Mouse (Mus musculus): ENCODE measurements around the gene Adar. TPM values are rescaled to one million over a fixed set of nuclear protein-coding genes. Genes with fewer than 3 reads are reported as not detected.

The Adar gene
- polyA plus RNA-seq, 3 experiments from 2014 or later, result 48.4 to 57.6 (median 56.6) TPM

GRCm38 (mm10) chr3:89732091-89732490, 17.3 kb downstream of the Adar start:
- no peak for ATAC-seq

DNA sequence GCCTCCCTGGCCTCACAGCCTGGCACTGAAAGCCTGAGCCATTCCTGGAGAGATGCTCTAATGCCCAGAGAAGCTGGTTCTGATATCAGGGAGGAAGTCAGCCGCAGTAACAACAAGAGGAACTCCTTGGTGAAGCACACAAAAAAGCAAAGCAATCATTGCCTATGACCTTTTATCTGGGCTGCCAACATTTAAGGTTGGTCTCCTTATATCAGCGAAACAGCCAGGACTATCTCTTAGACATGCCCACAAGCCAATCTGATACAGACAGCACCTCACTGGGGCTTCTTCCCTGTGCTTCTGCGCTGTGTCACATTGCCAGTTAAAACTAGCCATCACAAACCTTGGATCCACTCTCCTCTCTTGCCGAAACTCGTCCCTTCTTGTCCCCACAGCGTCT, 23.7 kb downstream of the Adar start:
- ATAC-seq, result no peak

DNA sequence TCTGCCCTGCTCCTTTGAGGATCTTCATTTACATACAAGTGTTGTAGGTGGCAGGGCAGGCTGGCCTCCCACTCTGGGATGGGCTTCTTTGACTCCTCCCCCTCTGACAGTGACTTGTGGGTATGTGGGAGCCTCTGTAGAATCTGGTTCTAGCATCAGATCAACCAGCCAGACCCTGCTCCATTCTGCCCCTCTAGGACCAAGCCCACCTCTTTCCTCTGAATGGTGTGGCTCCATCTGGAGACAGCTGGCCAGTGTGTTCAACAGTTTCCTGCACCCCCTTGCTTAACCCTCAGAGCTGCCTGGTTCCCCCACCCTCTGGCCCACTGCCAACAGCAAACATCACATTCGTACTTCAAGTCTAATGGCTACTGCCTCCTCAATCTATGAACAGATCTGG, 37.5 kb downstream of the Adar start:
- no peak for ATAC-seq

- no peak for ATAC-seq
These were observed 40.5 kb downstream of the Adar start for GRCm38 (mm10) chr3:89755283-89755682.

DNA sequence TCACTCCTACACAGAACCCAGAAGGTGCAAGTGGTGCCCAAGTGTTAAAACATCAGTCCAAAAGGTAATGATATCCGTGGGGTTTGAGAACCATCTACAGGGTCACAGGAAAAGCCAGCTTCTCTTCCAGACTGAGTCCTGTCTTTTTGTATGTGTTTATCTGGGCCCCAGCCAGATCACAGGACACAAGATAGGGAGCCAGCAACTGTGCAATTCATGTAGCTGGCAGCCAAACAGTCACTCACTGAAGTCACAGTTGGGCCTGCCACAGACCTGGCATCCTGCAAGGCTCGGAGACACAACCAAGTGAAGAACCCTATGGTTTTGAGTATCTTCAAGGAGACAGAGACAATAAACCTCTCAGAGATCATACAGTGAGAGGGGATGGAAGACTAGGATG, 43.0 kb downstream of the Adar start:
- no peak for ATAC-seq

DNA sequence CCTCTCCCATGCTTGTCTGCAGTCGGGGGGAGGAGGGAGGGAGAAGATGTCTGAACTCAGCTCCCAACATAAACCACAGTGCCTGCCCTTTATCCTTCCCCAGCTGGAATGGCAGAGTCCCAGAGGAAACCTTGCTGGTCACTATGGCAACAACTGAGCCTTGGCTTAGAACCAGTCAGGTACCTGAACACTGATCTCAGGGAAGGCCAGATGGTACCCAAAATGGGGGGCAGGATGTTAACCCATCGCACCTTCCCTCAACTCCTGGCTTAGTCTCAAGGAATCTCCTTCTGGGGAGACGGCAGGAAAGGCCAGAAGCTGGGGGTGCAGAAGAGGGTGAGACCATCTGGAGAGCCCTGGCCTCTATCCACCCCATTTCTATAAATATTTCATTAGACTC, 45.0 kb downstream of the Adar start:
- no peak for ATAC-seq

DNA sequence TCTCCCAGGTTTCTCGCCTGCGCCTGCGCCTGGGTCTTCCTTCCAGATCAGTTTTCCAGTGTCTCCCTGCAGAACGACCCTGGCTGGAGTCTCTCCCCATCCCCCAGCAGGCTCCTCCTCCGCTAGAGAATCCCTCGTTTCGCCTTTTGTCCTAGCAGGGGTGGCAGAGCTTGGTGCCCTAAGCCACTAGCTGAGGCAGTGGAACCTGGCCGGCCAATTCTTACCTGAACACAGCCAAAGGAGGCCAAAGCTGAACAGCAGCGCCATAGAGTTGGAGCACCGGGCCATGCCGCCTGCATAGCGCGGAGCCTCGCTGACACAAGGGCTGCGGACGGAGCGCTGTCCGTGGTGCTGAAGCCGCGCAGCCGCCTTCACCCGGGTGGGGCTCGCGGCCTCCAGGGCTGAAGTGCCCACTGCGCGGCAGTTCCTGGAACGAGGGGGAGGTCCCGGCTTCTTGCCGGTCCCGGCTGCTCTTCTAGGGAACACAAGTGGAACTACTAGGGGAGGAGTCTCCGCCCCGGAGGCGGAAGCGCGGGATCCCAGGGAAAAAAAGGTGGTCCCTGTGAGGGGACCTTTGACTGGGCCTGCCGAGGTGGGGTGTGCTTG, 49.4 kb downstream of the Adar start, which contains the start of gene Chrnb2:
TSS of gene Chrnb2 (minus strand) at position 514 of the 606 bp plus-strand sequence.
- peak; percentile 60 for ATAC-seq

DNA sequence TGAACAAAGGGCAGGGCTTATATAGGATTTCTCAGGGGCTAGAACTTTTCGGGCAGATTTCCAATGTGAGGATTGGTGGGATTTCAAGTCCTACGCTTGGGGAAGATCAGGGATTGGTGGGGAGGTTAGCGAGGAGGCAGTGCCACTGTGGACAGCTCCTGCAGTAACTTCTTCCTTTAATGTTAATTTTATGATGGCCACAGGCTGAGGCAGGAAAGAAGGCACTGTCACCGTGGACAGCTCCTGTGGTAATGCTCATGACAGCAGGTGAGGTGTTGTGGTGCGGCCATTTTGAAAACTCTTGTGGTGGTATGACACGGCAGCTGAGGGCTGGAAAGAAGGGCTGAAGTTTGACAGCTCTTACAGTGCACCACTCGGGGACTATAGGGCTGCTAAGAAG, 54.8 kb downstream of the Adar start:
- no peak for ATAC-seq

GRCm38 (mm10) chr3:89770425-89771002, 55.7 kb downstream of the Adar start:
- ATAC-seq, result no peak

DNA sequence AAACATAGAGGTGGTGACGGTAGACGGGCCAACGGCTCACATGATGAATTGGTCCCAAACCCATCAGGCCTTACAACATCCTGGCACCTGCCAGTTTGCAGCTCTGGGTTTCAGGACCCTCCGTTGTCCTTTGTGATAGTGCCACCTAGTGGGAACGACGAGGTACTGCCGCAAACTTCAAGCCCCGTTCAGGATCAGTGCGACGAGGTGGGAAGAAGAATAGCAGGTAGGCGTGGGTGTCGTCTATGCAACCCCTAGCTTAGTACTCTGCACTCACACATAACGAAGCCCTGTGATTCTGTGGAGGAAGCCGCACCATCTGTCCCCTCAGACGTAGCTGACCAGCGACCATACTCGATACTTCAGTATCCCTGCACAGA, 57.8 kb downstream of the Adar start:
- peak; percentile 66 for ATAC-seq

- ATAC-seq, result peak; percentile 92
These were observed 58.3 kb downstream of the Adar start, which contains the start of gene Ube2q1 for GRCm38 (mm10) chr3:89772968-89773709. TSS of gene Ube2q1 (plus strand) at chr3:89773616.

DNA sequence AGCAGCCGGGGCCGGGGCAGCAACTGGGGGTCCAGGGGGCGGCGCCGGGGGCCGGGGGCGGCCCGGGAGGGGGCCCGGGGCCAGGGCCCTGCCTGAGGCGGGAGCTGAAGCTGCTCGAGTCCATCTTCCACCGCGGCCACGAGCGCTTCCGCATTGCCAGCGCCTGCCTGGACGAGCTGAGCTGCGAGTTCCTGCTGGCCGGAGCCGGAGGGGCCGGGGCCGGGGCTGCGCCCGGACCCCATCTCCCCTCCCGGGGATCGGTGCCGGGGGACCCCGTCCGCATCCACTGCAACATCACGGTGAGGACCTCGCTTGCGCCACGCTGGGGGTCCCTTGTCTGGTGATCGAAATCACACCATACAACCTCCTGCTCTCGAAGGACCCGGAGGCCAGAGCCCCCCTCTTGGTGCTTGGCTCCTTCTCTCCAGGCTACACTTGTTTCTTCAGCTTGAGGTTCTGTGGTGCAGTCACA, 59.0 kb downstream of the Adar start:
- no peak for ATAC-seq

DNA sequence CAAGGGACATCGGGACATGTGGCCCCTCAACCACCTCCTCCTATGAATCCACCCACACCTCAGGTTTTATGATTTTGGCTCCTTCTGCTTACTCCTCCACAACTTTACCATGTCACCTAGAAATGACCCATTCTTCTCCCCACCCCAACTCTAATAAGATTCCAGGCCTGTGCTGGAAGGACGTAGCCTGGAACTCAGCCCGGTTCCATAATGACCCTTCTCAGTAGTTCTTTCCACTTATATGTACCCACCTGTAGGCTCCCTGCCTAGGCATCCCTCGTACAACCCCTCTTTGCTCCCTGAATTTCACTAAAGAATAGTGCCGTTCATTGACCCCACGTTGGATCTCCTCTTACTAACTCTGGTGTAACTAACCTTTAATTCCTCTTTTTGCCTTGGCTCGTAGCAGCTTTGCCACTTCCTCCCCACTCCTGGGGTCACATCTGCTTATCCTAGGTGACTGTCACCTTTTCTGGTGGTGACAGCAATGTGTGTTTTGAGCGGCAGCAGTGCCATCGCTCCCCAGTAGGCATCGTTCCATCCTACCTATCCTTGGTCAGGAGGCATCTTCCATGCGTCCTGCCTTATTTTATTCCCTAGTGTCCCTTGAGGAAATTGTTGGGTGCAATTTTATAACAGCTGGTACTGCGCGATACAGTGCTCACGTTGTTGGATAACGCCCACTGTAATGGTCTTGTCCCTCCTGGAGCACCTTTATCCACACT, 59.6 kb downstream of the Adar start:
- ATAC-seq, result no peak

- ATAC-seq, result no peak
These were observed 61.2 kb downstream of the Adar start for GRCm38 (mm10) chr3:89776001-89776400.

- no peak for ATAC-seq
These were observed 65.3 kb downstream of the Adar start for GRCm38 (mm10) chr3:89780102-89780501.

- no peak for ATAC-seq
These were observed 66.8 kb downstream of the Adar start for GRCm38 (mm10) chr3:89781640-89782039.

DNA sequence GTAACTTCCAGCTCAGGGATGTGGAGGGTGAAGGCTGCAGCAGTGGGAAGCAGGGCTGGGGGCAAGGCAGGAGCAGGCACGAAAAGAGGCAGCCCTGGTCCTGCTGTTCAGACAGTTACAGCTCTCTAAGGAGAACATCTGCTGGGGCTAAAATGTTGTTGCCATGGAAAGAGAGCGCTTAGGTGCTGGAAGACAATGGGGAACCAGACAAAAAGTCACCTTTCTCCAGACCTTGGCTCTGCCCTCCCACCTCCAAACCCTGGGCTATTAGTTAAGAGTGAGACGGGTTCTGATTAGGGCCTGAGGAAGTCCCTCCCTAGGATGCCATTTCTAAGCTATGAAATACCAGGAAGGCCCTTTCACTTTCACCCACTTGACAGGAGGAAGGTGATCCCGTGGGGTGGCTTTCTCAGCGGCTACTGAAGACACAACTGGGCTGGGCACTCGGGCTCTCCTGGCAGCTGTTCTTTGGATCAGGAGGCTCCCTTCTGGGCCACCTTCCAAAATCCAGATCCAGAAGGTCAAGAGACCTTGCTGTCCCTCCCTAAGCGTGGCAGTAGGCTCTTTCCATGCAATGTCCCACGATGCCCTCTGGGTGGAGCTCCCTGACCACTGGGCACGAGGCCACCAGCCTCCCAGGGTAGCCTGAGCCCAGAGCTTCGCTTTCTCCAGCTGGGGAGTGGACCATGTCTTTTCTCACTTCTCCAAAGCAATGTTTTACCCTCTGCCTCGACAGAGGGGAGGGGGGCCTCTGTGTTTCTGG, 70.3 kb downstream of the Adar start:
- peak; percentile 61 for ATAC-seq

- no peak for ATAC-seq
These were observed 71.5 kb downstream of the Adar start for GRCm38 (mm10) chr3:89786275-89786674.

DNA sequence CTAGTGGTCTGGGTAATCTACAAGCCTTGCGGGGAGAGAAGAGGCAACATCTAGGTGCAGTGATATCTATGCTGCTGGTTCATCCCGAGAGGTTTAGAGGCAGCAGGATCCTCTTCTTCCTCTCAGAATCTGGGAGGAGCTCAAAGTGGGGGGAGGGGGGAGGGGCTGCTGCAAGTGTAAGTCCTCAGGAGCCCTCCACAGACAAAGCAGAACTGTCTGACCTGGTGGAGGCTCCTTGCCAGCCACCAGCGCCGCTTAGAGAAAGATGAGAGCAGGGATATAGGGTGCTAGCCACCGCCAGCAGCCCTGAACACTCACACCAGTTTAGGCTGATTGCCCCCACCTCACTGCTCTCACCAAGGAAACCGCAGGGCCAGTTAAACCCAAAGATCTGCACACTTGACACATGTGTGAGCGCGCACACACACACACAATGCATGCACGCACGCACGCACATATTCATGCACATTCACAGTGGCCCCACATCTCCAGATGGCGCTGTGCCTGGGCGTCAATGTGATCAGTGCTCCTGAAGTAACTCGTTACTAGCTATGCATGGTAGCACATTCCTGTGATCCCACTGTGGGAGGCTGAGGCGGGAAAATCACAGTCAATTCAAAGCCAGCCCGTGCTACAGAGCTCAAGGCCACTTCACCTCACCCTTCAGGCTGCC, 74.0 kb downstream of the Adar start:
- ATAC-seq, result no peak

GRCm38 (mm10) chr3:89794616-89795015, 79.8 kb downstream of the Adar start:
- no peak for ATAC-seq

GRCm38 (mm10) chr3:89795746-89796145, 80.9 kb downstream of the Adar start:
- no peak for ATAC-seq

DNA sequence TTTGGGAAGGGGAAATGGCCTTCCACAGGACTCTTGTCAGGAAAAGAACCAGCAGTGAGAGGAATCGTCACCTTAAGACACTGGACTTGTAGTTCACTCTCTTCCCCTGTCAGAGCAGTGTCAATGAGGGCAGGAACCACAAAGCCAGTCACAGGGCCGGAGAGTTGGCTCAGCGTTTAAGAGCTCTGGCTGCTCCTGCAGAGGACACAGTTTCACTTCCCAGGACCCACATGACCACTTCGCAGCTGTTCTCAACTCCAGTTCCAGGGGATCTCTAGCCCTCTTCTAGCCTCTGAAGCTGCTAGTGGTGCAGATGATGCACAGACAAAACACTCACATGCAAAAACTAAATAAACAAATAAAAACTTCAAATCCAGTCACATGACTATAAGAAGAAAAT, 81.5 kb downstream of the Adar start:
- no peak for ATAC-seq
